Mouse (Mus musculus) gastrocnemius, postnatal 36 days (tissue): ENCODE data around the gene Plekhh2. TPM values are rescaled to one million over a fixed set of nuclear protein-coding genes. Genes with fewer than 3 reads are reported as not detected.

ENCODE experiments used
- DNase-seq, 2 experiments: peaks; one replicate each; pipeline ENCODE4 v3.0.0; 2022
- intact Hi-C: fragments of 180-260 bp; cut with DNase I; formaldehyde crosslinking; loops from one replicate; pipeline ENCODE4 v1.15.1; 2025
- total RNA-seq, 2 experiments: library from RNA; stranded (reverse); gene quantifications; 2 replicates each; pipeline ENCODE4 v1.2.3; 2021

Plekhh2 gene
- total RNA-seq, 2 experiments from 2014 or later, result 1.5 to 1.6 TPM

GRCm38 (mm10) chr17:84637971-84638370, 126.3 kb downstream of the Plekhh2 start:
- no peak for DNase-seq
- intact Hi-C loops, result no loop called here

- DNase-seq, result no peak
- intact Hi-C loops, result no loop called here
Measured at GRCm38 (mm10) chr17:84639796-84640378, 128.2 kb downstream of the Plekhh2 start.

DNA sequence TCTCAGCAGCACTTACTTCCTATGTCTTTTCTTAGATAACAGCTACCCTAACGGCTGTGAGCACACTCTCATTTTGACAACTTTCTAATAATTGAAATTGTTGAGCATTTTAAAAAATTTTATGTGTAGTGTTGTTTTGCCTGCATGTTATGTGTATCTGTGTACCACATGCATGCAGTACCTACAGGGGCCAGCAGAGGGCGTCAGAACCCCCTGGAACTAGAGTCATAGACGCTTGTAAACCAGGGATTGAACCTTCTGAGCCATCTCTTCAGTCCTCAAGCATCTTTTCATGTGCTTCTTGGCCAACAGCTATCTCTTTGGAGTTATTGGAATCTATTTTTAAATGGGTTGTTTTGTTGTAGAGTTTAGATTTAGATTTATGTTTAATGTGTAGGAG, 130.2 kb downstream of the Plekhh2 start:
- intact Hi-C loops, result no loop called here
- DNase-seq, result no peak

DNA sequence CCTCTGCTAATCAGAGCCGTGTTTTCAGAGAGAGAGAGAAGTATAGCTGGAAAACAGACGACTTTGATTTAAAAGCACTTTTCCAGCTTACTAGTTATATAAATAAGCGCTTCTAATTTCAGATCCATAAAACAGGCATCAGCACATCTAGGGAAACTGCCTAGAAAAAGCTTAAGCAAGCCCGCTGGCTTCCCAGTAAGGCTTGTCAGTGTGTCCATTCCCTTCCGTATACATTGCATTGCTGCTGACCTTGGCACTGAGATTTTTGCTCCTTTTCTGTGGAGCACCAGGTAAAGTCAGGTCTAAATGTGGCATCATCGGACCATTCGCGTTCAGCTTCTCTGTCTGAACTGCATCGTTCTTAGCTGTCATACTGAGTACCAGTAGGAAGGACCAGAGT, 130.6 kb downstream of the Plekhh2 start:
- intact Hi-C loops, result no loop called here
- no peak for DNase-seq

DNA sequence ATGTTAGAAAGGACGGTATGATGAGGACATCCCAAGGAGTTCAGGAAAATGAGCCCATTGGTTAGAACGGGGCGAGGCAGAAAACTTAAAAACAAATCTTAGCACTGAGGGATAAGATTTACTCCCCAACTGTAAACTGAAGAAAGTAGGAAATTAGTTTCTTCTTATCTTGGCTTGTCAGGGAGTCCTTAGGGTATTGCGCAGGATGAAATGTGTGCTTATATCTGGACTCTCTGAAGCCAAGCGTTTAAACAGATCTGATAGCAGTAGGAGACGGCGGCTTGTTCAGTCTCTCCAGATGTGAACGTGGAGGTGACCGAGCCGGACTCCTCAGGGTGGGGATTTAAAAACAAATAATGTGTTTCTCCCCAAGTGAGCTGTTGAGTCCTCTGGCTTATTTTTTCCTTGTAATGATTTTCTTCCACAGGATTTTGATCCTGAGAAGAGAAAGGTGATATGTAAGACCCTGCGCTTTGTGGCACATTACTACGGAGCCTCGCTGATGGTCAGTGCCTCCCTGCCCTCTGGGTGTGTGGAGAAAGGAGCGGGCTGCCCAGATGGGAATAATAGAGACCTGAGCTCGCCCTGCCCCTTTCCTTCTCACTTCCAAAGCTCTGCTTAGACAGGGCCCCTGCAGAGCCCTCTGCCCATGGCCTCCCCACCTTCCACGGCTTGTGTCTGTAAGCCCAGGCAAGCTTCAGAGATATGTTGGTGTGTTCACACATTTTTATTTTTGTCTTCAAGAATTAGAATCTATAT, 132.8 kb downstream of the Plekhh2 start:
- intact Hi-C loops, result no loop called here
- DNase-seq, result no peak

DNA sequence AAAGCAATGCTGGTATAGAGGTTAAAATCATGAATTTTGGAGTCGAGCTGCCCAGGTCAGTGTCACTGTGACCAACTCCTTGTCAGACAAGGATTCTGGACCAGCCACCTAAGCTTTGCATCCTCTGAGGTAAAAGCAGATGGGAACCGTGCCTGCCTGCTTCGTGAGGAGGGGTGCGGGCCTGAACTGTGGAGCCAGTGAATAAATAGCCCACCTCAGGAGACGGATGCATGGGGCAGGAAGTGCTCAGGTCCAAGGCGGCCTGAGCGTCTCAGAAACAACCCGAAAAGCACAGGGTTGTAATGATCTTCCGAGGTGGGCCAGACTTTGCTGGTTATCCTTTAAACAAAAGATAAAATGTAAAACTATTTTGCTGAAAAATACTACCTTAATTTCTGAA, 133.4 kb downstream of the Plekhh2 start:
- DNase-seq, result no peak
- intact Hi-C loops, result no loop called here

- intact Hi-C loops, result no loop called here
- no peak for DNase-seq
Measured at GRCm38 (mm10) chr17:84645894-84646293, 134.2 kb downstream of the Plekhh2 start.

DNA sequence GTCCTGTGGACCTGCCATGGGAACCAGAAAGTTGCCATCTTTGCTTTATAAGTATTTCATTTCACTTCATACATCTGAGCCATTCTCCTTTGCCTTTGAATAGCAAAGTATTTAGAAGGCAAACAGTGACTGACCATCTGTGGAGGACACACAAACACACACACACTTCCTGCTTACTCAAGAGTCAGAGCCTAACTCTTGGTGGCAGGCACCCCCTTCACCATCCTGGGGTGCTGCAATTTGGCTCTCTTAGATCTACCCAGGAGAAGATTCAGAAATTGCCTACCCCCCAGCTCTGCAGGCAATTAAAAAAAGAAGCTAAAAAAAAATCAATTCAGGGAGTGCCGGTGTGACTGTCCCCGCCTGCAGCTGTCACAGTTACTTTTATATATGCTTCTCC, 134.8 kb downstream of the Plekhh2 start:
- intact Hi-C loops, result no loop called here
- no peak for DNase-seq

GRCm38 (mm10) chr17:84647630-84648029, 135.9 kb downstream of the Plekhh2 start:
- no peak for DNase-seq
- intact Hi-C loops, result no loop called here

DNA sequence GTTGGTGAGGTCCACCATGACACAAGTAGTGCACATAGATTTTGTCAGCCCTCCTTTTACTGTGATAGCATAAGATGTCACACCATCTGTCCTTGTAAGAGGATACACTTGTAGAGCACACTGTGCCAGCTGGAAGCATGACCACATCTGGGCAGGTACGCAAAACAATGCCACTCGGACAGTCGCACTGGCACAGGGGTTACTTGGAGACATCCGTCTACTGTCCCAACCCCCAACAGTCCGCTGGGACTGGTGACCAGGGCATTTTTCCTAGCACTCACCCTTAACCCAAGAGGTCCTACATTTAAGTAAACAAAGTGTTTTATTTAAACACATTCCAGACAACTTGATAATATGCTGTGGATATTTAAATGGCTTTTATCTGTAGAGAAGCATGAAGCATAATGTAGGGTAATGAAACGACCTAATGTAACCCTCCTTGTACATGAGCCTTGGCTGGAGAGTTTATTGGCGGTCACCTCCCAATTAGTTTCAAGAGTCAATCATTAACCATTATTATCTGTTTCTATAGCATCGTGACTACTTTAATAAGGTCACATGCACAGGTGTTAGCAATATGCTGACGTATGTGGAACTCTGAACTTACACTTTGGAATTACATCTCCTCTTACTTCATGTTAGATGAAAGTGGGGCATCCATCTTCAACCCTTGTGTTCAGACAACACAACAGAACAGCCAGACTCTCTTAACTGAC, 138.8 kb downstream of the Plekhh2 start:
- intact Hi-C loops, result no loop called here

DNA sequence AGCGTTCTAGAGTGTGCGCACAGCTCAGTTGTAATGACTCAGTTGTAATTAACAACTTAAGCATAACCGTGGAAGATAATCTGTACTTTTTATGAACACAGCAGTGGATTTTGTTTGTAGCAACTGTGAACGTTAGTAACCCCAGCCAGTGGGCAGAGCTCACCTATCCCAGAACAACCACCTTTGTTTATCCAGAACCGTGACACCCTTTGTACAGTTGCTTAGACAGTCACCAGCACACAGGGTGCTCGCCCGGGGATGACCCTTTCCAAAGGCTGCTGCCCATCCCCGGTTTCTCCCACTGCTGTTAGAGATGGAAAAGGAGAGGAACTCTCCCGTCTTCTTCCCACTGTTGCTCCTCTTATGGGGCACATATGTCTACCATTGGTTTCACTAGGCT, 141.8 kb downstream of the Plekhh2 start:
- DNase-seq, result no peak
- intact Hi-C loops, result no loop called here

More for the DNA sequence above, 138.8 kb downstream of the Plekhh2 start:
- no peak for DNase-seq

GRCm38 (mm10) chr17:84656205-84656604, 144.5 kb downstream of the Plekhh2 start:
- intact Hi-C loops, result no loop called here
- DNase-seq, result no peak

GRCm38 (mm10) chr17:84656653-84657421, 145.1 kb downstream of the Plekhh2 start:
- DNase-seq, result no peak
- intact Hi-C loops, result no loop called here

- intact Hi-C loops, result no loop called here
- no peak for DNase-seq
Measured at GRCm38 (mm10) chr17:84657422-84657732, 145.7 kb downstream of the Plekhh2 start.

DNA sequence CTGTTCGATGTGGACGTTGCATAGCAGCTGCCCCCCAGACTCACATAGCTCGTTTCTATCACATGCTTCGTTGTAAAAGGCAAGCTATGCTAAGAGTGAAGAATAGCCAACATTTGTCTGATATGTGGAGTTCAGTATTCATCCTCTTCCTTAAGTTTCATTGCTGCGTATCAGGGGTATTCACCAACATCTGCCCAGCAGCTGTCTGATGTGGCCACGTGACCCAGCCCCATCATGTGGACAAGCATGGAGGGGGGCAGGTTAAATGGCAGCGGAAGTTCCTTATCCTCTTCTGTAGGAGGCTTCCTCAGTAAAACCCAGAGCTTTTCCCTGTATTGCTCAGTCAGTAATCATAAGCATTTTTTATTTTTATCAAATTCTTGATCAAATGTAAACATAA, 146.1 kb downstream of the Plekhh2 start:
- intact Hi-C loops, result no loop called here
- DNase-seq, result no peak

DNA sequence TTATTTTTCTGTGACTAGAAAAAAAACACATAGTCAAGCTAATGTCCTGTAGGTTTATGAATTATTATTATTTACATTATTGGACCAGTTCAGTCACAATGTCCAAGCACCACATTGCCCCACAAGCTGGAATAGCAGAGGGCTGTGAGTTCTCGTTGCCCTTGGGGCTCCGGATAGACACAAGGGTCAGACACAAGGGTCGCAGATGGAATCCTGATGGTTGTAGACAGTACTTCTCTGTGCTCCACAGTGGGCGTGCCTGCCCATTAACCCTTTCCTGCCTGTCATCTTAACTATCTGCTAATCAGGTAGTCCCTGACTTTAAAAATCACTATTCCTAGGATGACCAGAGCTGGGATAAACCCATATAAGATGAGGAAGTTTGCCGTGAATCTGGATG, 146.5 kb downstream of the Plekhh2 start:
- no peak for DNase-seq
- intact Hi-C loops, result no loop called here

DNA sequence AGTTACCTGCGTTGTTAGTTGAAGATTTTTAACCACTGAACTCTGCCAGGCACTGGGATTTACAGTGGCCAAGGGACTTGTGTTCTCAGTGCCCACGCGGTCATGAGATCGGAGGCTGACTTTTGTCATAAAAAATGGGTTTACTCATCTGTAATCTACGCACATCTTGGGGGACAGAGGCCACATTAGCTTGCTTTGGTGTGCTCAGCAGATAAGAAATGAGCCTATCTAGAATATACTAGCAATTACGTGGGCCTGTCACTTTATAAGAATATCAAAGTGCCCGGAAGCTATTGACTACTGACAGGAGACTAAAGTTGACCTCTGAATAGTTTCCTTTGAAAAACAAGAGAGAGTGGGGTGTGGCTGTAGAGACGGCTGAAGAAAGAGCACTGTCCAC, 147.3 kb downstream of the Plekhh2 start:
- intact Hi-C loops, result no loop called here
- no peak for DNase-seq

DNA sequence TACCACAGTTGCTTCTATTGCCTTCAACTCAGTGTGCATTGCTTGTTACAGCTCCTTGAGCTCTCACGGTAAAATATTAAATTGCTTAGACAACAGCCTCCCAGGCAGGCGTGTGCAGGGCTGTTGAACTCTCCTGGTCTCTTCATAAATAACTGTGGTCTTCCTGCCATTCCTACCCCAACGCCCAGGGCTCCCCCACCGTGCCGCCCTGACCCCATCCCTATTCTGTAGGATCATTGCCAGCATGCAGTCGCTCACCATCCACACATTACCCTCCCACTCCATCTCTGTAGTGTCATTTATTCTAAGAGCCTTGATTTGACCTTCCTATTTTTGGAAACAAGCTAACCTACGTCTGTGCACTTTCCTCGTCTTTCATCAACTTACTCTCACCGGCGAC, 153.4 kb downstream of the Plekhh2 start:
- intact Hi-C loops, result no loop called here
- no peak for DNase-seq

DNA sequence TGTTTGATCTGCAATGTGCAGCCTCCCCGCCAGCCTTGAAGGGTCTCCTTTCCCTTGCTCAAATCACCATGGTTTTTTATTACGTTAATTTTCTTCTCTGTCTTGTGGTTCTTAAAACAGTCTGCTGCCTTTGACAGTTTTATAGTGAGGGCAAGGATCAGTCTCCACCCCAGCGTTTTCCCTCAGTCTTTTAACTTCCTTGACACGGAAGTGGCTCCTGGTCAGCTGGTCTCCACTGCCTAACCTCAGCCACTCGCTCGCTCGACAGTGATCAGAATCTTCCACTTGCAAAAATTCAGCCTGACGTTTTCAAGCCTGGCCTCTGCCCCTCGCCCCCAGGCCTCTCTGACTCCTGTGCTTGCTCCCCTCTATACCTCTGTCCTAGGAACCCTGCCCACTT, 154.0 kb downstream of the Plekhh2 start:
- intact Hi-C loops, result no loop called here

DNA sequence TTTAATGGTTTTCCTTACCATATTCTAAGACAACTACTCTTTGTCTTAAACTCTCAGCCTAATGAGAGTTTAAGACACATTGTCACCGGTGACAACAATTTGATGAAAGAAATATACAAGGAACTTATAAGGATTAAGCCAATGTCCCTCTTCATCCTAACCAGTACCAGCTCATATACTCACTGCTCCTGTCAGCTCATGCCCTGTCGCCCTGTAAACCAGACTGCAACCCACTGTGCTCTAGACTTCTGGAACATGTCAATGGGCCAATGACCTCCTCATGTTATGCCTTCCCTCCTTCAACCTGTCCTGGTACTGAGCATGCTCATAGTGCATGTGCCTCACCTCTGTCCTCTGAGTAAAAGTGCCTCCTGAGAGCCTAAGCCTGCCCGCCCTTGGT, 156.2 kb downstream of the Plekhh2 start:
- intact Hi-C loops, result no loop called here
- no peak for DNase-seq

More for the DNA sequence above, 154.0 kb downstream of the Plekhh2 start:
- DNase-seq, result no peak
